In genomic region chr5:144909521-144909920, GRCm38 (mm10) we compare ENCODE assay signal across 15 mouse cellular contexts.
"Had no signal": no experiment of that assay in that cellular context is flagged by ENCODE, and none has a peak within 500 bp of the region (broad histone marks: within the 10 kb centered on the region; RNA-seq: fewer than 3 reads in every experiment).

No protein-coding gene starts in this region.

- ATAC-seq: liver, postnatal 0 days; midbrain, embryonic 15.5 days had no signal

- DNase-seq: kidney, postnatal 25 days; liver; liver, embryonic 13.5 days; liver, postnatal 0 days; lung, postnatal 14 days; retina, postnatal 1 day; right cerebral cortex, postnatal 4 days; spleen, adult 18-20 months; thymus, postnatal 4 days had no signal

- H3K4me2 ChIP-seq: liver, embryonic 13.5 days; midbrain, embryonic 11.5 days; midbrain, embryonic 15.5 days; neural tube, embryonic 12.5 days had no signal

- H3K4me3 ChIP-seq: left cerebral cortex, adult 2 months; liver, embryonic 13.5 days; megakaryocyte, embryonic 14.5 days; midbrain, embryonic 15.5 days; neural tube, embryonic 12.5 days had no signal

- H3K9ac ChIP-seq: liver, embryonic 13.5 days; liver, postnatal 0 days; midbrain, embryonic 15.5 days; neural tube, embryonic 12.5 days had no signal

- H3K36me3 ChIP-seq: liver, embryonic 13.5 days; midbrain, embryonic 15.5 days; neural tube, embryonic 12.5 days had no signal

- H3K27ac ChIP-seq: liver, embryonic 13.5 days; macrophage; midbrain, embryonic 15.5 days; neural tube, embryonic 12.5 days had no signal

- H3K27me3 ChIP-seq: liver, embryonic 13.5 days; midbrain, embryonic 15.5 days; neural tube, embryonic 12.5 days had no signal

- H3K9me3 ChIP-seq: liver, embryonic 13.5 days; midbrain, embryonic 15.5 days; neural tube, embryonic 12.5 days had no signal
